Mouse (Mus musculus) bone marrow macrophage, adult 2 months (primary cell): ENCODE measurements around the gene Cetn3.

Experiments used
- CTCF ChIP-seq: IDR thresholded peaks from 2 replicates; pipeline ENCODE4 v1.5.1; 2012; ENCODE audit warnings: low read depth, mild to moderate bottlenecking, low read length, moderate library complexity
- POLR2A ChIP-seq: IDR thresholded peaks from 2 replicates; pipeline ENCODE4 v1.6.1; 2012; ENCODE audit warnings: mild to moderate bottlenecking, low read depth, low read length, borderline replicate concordance

GRCm38 (mm10) chr13:81840246-81840645 is 57.4 kb downstream of the Cetn3 start:
- no peak for TF ChIP-seq CTCF
- no peak for TF ChIP-seq POLR2A
